Mouse (Mus musculus): ENCODE data around the gene Fa2h. TPM values are rescaled to one million over a fixed set of nuclear protein-coding genes. Genes with fewer than 3 reads are reported as not detected.

Gene Fa2h
- polyA plus RNA-seq, 1 experiment from 2014 or later: 0.13 TPM

DNA sequence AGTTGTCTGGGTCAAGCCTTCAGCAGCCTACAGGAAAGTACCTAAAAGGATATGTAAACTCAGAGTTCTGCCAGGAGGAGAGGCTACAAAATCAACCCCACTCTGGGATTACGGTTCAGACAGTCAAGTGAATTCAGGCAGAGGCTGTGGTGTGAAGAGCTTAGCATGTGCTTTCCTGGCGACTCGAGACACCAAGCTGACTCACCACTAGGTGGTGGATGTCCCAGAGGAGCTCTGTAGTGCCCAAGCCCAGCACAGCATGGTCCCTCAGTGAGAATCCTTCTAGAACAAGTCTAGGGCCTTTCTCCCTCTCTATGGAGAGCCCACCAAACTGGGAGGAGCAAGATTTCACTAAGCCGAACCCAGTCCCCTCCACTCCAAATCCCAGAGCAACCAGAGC is 9.8 kb upstream of the Fa2h start:
- Histone ChIP-seq H3K4me3 (ENCODE audit: low read depth, low read length) (no peak overlapping the region), H3K4me2 (ENCODE audit: low read depth, low read length) (no peak overlapping the region), H3K9ac (ENCODE audit: low read depth, low read length) (no peak overlapping the region), H3K9me3 (replicated peaks; ENCODE audit: control insufficient read depth, low read length) (no peaks in the 10 kb centered on the region), H3K27ac (ENCODE audit: low read length) (no peak overlapping the region), H3K4me1 (ENCODE audit: control insufficient read depth, low read depth, low read length) (no peaks in the 10 kb centered on the region), H3K27me3 (ENCODE audit: control insufficient read depth, insufficient read depth, low read depth, low read length) (no peaks in the 10 kb centered on the region), H3K36me3 (ENCODE audit: control insufficient read depth, insufficient read depth) (no peaks in the 10 kb centered on the region)
- ATAC-seq (ENCODE audit: low read depth): no peak
- WGBS (ENCODE audit: insufficient replicate concordance): 23% methylated on average over 4 of the region's 4 CpGs

DNA sequence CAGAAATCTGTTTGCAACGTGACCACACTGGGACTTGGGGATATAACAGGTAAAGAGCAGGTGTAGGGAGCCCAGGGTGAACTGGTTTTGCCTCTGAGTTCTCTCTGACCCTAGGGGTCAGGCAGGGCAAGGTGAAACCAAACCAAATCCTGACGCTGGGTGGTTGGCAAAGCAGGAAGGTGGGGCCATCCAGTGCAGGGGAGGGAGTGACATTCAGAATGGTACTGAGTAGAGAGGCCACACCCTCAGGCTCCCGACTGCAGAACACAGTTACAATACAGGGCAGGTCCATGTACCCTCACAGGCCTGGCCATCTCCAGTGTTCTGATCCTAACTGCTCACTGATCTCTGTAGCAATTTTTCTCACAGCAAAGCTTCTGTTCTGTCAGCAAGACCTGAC is 2.4 kb downstream of the Fa2h start:
- H3K27ac ChIP-seq (ENCODE audit: low read length): no peak overlapping the region
- H3K9me3 ChIP-seq (replicated peaks; ENCODE audit: control insufficient read depth, low read length): no peaks in the 10 kb centered on the region
- no peaks in the 10 kb centered on the region for H3K36me3 ChIP-seq (ENCODE audit: control insufficient read depth, insufficient read depth)
- H3K4me2 ChIP-seq (ENCODE audit: low read depth, low read length): no peak overlapping the region
- WGBS (ENCODE audit: insufficient replicate concordance): 13% methylated on average over 3 of the region's 3 CpGs
- no peak overlapping the region for H3K9ac ChIP-seq (ENCODE audit: low read depth, low read length)
- ATAC-seq (ENCODE audit: low read depth): no peak
- peaks cover 3% of the 10 kb centered on the region for H3K4me1 ChIP-seq (ENCODE audit: control insufficient read depth, low read depth, low read length)
- H3K27me3 ChIP-seq (ENCODE audit: control insufficient read depth, insufficient read depth, low read depth, low read length): peaks cover 47% of the 10 kb centered on the region
- no peak overlapping the region for H3K4me3 ChIP-seq (ENCODE audit: low read depth, low read length)

DNA sequence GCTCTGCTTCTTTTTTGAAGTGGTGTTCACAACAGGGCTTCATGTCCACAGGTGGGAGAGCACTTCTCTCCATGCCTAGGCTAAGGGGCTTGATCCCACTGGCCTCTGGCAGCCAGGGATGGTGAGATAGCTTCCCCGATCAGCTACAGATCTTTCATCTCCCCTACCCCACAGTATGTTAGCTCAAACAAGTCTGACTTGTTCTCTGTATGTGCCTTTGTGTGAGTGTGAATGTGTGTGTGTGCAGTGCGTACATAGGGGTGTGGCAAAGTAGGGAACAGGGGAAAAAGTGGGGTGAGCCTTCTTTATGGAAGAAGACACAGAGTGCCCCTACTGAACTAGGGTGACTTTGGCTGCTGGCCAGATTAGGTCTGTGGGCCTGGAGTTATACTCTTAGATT is 2.8 kb downstream of the Fa2h start:
- 57% methylated on average over 2 of the region's 2 CpGs for WGBS (ENCODE audit: insufficient replicate concordance)
- Histone ChIP-seq H3K4me3 (ENCODE audit: low read depth, low read length) (no peak overlapping the region), H3K27me3 (ENCODE audit: control insufficient read depth, insufficient read depth, low read depth, low read length) (peaks cover 45% of the 10 kb centered on the region), H3K9ac (ENCODE audit: low read depth, low read length) (no peak overlapping the region), H3K27ac (ENCODE audit: low read length) (no peak overlapping the region), H3K4me1 (ENCODE audit: control insufficient read depth, low read depth, low read length) (peaks cover 3% of the 10 kb centered on the region), H3K36me3 (ENCODE audit: control insufficient read depth, insufficient read depth) (no peaks in the 10 kb centered on the region), H3K9me3 (replicated peaks; ENCODE audit: control insufficient read depth, low read length) (no peaks in the 10 kb centered on the region), H3K4me2 (ENCODE audit: low read depth, low read length) (no peak overlapping the region)
- no peak for ATAC-seq (ENCODE audit: low read depth)

DNA sequence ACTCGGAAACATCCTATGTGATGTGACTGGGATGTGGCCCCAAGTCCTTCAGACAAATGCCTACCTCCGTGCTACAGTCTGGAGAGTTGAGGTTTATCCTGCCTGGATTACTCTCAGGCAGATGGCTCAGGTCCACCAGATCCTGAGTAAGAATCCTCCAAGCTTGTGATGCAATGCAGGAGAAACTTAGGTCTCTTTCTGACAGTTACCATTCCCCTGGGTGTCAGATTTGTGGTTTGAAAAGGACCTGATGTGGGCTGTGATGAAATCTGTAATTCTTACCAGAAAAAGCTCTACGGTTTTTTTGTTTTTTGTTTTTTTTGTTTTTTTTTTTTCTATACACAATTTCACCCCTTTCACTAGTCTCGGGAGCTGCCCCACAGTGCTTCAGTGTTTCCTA is 4.0 kb downstream of the Fa2h start:
- ATAC-seq (ENCODE audit: low read depth): no peak
- 58% methylated on average over 4 of the region's 4 CpGs for WGBS (ENCODE audit: insufficient replicate concordance)
- H3K36me3 ChIP-seq (ENCODE audit: control insufficient read depth, insufficient read depth): no peaks in the 10 kb centered on the region
- no peak overlapping the region for H3K4me3 ChIP-seq (ENCODE audit: low read depth, low read length)
- H3K4me2 ChIP-seq (ENCODE audit: low read depth, low read length): no peak overlapping the region
- H3K9ac ChIP-seq (ENCODE audit: low read depth, low read length): no peak overlapping the region
- peaks cover 36% of the 10 kb centered on the region for H3K27me3 ChIP-seq (ENCODE audit: control insufficient read depth, insufficient read depth, low read depth, low read length)
- H3K27ac ChIP-seq (ENCODE audit: low read length): no peak overlapping the region
- no peaks in the 10 kb centered on the region for H3K9me3 ChIP-seq (replicated peaks; ENCODE audit: control insufficient read depth, low read length)
- peaks cover 3% of the 10 kb centered on the region for H3K4me1 ChIP-seq (ENCODE audit: control insufficient read depth, low read depth, low read length)

DNA sequence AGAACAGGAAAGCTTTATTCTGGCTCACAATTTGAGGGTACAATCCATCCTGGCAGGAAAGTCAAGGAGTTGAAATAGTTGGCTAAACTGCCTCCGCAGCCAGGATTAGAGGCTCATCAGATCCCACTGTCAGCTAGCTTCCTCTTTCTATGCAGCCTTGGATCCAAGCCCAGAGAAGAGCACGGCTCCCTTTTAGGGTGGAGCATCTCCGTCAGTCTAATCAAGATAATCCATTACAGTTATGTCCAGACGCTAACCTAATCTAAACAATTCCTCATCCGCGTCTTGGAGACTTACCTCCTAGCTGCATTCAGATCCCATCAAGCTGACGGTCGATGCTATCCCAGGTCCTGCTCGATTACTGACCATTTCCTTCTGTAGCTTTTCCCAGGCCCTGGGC is 7.7 kb downstream of the Fa2h start:
- Histone ChIP-seq H3K9ac (ENCODE audit: low read depth, low read length) (no peak overlapping the region), H3K9me3 (replicated peaks; ENCODE audit: control insufficient read depth, low read length) (no peaks in the 10 kb centered on the region), H3K4me2 (ENCODE audit: low read depth, low read length) (no peak overlapping the region), H3K4me1 (ENCODE audit: control insufficient read depth, low read depth, low read length) (no peaks in the 10 kb centered on the region), H3K4me3 (ENCODE audit: low read depth, low read length) (no peak overlapping the region), H3K36me3 (ENCODE audit: control insufficient read depth, insufficient read depth) (no peaks in the 10 kb centered on the region), H3K27ac (ENCODE audit: low read length) (no peak overlapping the region), H3K27me3 (ENCODE audit: control insufficient read depth, insufficient read depth, low read depth, low read length) (peaks cover 3% of the 10 kb centered on the region)
- 53% methylated on average over 9 of the region's 9 CpGs for WGBS (ENCODE audit: insufficient replicate concordance)
- no peak for ATAC-seq (ENCODE audit: low read depth)

DNA sequence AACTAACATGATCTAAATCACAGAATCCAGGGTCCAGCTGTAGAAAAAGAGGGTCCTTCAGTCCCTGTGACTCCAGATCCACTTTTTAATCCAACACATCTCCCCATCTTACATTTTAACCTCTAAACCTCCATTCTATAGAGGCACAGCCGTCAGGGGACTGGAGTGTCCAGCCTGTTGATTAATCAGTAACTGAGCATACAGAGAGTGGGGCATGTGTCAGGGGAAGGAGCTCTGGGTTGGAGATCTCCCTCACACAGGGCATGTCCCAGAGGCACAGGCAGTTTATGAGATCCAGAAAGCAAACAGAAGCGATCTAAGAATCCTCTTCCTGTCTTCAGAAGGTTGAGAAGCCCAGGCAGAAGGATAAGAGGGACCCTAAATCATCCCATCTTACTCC is 9.0 kb downstream of the Fa2h start:
- Histone ChIP-seq H3K27me3 (ENCODE audit: control insufficient read depth, insufficient read depth, low read depth, low read length) (no peaks in the 10 kb centered on the region; the same call in 1 of the 2 replicates), H3K36me3 (ENCODE audit: control insufficient read depth, insufficient read depth) (no peaks in the 10 kb centered on the region), H3K4me2 (ENCODE audit: low read depth, low read length) (no peak overlapping the region), H3K9ac (ENCODE audit: low read depth, low read length) (no peak overlapping the region), H3K4me3 (ENCODE audit: low read depth, low read length) (no peak overlapping the region), H3K27ac (ENCODE audit: low read length) (no peak overlapping the region), H3K9me3 (replicated peaks; ENCODE audit: control insufficient read depth, low read length) (no peaks in the 10 kb centered on the region), H3K4me1 (ENCODE audit: control insufficient read depth, low read depth, low read length) (no peaks in the 10 kb centered on the region)
- 30% methylated on average over 2 of the region's 2 CpGs for WGBS (ENCODE audit: insufficient replicate concordance)
- peak; percentile 69; the same call in 1 of the 2 replicates for ATAC-seq (ENCODE audit: low read depth)

DNA sequence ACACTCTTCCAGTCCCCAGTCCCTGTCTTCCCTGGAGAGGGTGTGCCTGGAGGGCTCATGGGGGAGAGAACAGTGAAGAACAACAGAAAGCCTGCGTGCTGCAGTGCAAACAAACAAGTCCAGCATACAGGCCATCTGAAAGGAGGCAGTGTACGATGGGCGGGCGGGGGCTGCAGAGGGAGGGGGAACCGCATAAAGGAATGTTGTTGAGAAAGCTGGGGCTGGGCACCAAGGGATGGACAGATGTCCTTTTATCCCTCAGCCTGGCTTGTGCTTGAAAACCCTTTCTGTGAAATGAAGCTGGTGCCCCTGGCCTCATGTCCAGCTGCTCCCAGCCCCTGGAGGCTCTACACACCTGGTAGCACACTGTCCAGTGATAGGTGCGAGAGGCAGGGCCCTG is 18.4 kb downstream of the Fa2h start:
- no peak for ATAC-seq (ENCODE audit: low read depth)
- Histone ChIP-seq H3K9me3 (replicated peaks; ENCODE audit: control insufficient read depth, low read length) (no peaks in the 10 kb centered on the region), H3K27me3 (ENCODE audit: control insufficient read depth, insufficient read depth, low read depth, low read length) (no peaks in the 10 kb centered on the region), H3K4me3 (ENCODE audit: low read depth, low read length) (no peak overlapping the region), H3K36me3 (ENCODE audit: control insufficient read depth, insufficient read depth) (no peaks in the 10 kb centered on the region), H3K27ac (ENCODE audit: low read length) (no peak overlapping the region), H3K4me1 (ENCODE audit: control insufficient read depth, low read depth, low read length) (no peaks in the 10 kb centered on the region), H3K4me2 (ENCODE audit: low read depth, low read length) (no peak overlapping the region), H3K9ac (ENCODE audit: low read depth, low read length) (no peak overlapping the region)
- 62% methylated on average over 6 of the region's 6 CpGs for WGBS (ENCODE audit: insufficient replicate concordance)

DNA sequence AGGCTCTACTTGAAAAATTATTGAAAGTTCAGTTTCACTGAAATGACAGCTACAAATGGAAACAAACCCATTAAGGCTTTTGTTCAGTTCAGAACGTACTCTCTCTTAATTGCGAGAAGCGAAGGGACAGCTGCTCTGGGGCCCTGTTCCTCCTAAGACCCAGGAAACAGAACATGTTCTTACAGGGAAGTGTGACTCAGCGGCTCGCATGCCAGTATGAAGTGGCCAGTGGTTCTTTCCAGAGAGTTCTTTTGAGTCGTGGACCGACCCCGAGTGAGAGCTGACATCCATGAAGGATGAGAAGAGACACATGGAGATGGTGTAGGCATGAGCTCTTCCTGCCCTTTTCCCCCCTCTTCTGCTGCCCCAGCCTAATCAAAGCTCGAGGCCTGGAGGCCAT is 23.9 kb downstream of the Fa2h start:
- Histone ChIP-seq H3K4me3 (ENCODE audit: low read depth, low read length) (no peak overlapping the region), H3K27ac (ENCODE audit: low read length) (no peak overlapping the region), H3K4me1 (ENCODE audit: control insufficient read depth, low read depth, low read length) (no peaks in the 10 kb centered on the region), H3K36me3 (ENCODE audit: control insufficient read depth, insufficient read depth) (no peaks in the 10 kb centered on the region), H3K27me3 (ENCODE audit: control insufficient read depth, insufficient read depth, low read depth, low read length) (no peaks in the 10 kb centered on the region), H3K4me2 (ENCODE audit: low read depth, low read length) (no peak overlapping the region), H3K9ac (ENCODE audit: low read depth, low read length) (no peak overlapping the region), H3K9me3 (replicated peaks; ENCODE audit: control insufficient read depth, low read length) (no peaks in the 10 kb centered on the region)
- ATAC-seq (ENCODE audit: low read depth): no peak
- WGBS (ENCODE audit: insufficient replicate concordance): 60% methylated on average over 9 of the region's 9 CpGs

DNA sequence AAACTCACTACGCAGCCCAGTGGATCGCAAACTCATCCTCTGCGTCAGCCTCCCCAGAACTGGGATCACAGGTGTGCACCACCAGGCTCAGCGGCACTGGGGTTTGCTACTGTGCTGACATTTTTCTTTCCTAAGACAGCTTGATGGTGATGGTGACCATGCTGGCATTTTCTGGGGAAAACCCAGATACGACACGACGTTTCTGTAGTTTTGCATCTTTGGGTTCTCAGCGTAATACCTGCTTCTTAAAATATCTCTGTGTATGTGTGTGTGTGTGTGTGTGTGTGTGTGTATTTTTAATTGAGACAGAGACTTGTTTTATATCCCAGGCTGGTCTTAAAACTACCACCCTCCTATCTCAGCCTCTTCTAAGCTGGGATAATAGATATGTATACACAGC is 26.3 kb downstream of the Fa2h start:
- Histone ChIP-seq H3K27me3 (ENCODE audit: control insufficient read depth, insufficient read depth, low read depth, low read length) (no peaks in the 10 kb centered on the region), H3K36me3 (ENCODE audit: control insufficient read depth, insufficient read depth) (no peaks in the 10 kb centered on the region), H3K4me1 (ENCODE audit: control insufficient read depth, low read depth, low read length) (no peaks in the 10 kb centered on the region), H3K4me2 (ENCODE audit: low read depth, low read length) (no peak overlapping the region), H3K9me3 (replicated peaks; ENCODE audit: control insufficient read depth, low read length) (no peaks in the 10 kb centered on the region), H3K9ac (ENCODE audit: low read depth, low read length) (no peak overlapping the region), H3K4me3 (ENCODE audit: low read depth, low read length) (no peak overlapping the region), H3K27ac (ENCODE audit: low read length) (no peak overlapping the region)
- ATAC-seq (ENCODE audit: low read depth): no peak
- 80% methylated on average over 8 of the region's 8 CpGs for WGBS (ENCODE audit: insufficient replicate concordance)
